Mouse (Mus musculus): ENCODE measurements around the gene Npas2.

The Npas2 gene

GRCm38 (mm10) chr1:39192997-39193861, at the start of gene Npas2:
Npas2 (plus strand) TSS chr1:39193731.
- in situ Hi-C loops (cut with MseI, MboI): no loop called here

- in situ Hi-C loops (cut with MseI, MboI): no loop called here
Observed at GRCm38 (mm10) chr1:39156778-39157177, 36.8 kb upstream of the Npas2 start.

GRCm38 (mm10) chr1:39160167-39160566, 33.4 kb upstream of the Npas2 start:
- in situ Hi-C loops (cut with MseI, MboI): no loop called here

GRCm38 (mm10) chr1:39163077-39163476, 30.5 kb upstream of the Npas2 start:
- in situ Hi-C loops (cut with MseI, MboI): no loop called here

GRCm38 (mm10) chr1:39176690-39177089, 16.8 kb upstream of the Npas2 start:
- in situ Hi-C loops (cut with MseI, MboI): no loop called here

- in situ Hi-C loops (cut with MseI, MboI): no loop called here
Observed at GRCm38 (mm10) chr1:39177211-39177610, 16.3 kb upstream of the Npas2 start.

- in situ Hi-C loops (cut with MseI, MboI): no loop called here
Observed at GRCm38 (mm10) chr1:39179806-39180205, 13.7 kb upstream of the Npas2 start.

- in situ Hi-C loops (cut with MseI, MboI): no loop called here
Observed at GRCm38 (mm10) chr1:39180517-39180916, 13.0 kb upstream of the Npas2 start.

GRCm38 (mm10) chr1:39181901-39182300, 11.6 kb upstream of the Npas2 start:
- in situ Hi-C loops (cut with MseI, MboI): no loop called here

- in situ Hi-C loops (cut with MseI, MboI): no loop called here
Observed at GRCm38 (mm10) chr1:39185833-39186232, 7.7 kb upstream of the Npas2 start.

- in situ Hi-C loops (cut with MseI, MboI): no loop called here
Observed at GRCm38 (mm10) chr1:39186711-39187437, 6.7 kb upstream of the Npas2 start.

GRCm38 (mm10) chr1:39191122-39191521, 2.4 kb upstream of the Npas2 start:
- in situ Hi-C loops (cut with MseI, MboI): no loop called here

- in situ Hi-C loops (cut with MseI, MboI): no loop called here
Observed at GRCm38 (mm10) chr1:39192460-39192996, 1.0 kb upstream of the Npas2 start.

GRCm38 (mm10) chr1:39193862-39194675, 538 bp downstream of the Npas2 start:
- in situ Hi-C loops (cut with MseI, MboI): no loop called here

- in situ Hi-C loops (cut with MseI, MboI): no loop called here
Observed at GRCm38 (mm10) chr1:39194959-39195358, 1.4 kb downstream of the Npas2 start.

GRCm38 (mm10) chr1:39196126-39196525, 2.6 kb downstream of the Npas2 start:
- in situ Hi-C loops (cut with MseI, MboI): no loop called here

GRCm38 (mm10) chr1:39196676-39197375, 3.3 kb downstream of the Npas2 start:
- in situ Hi-C loops (cut with MseI, MboI): no loop called here

GRCm38 (mm10) chr1:39205021-39205420, 11.5 kb downstream of the Npas2 start:
- in situ Hi-C loops (cut with MseI, MboI): loop anchor here in 1 of 2 experiments (25.0 kb wide), 1 partner anchor 193 kb away; no protein-coding TSS in a partner anchor

- in situ Hi-C loops (cut with MseI, MboI): loop anchor here in 1 of 2 experiments (25.0 kb wide), 1 partner anchor 193 kb away; no protein-coding TSS in a partner anchor
Observed at GRCm38 (mm10) chr1:39205697-39206096, 12.2 kb downstream of the Npas2 start.

- in situ Hi-C loops (cut with MseI, MboI): loop anchor here in 1 of 2 experiments (25.0 kb wide), 1 partner anchor 195 kb away; no protein-coding TSS in a partner anchor
Observed at GRCm38 (mm10) chr1:39206942-39207341, 13.4 kb downstream of the Npas2 start.

- in situ Hi-C loops (cut with MseI, MboI): loop anchor here in 1 of 2 experiments (25.0 kb wide), 1 partner anchor 199 kb away; no protein-coding TSS in a partner anchor
Observed at GRCm38 (mm10) chr1:39210928-39211327, 17.4 kb downstream of the Npas2 start.
